Mouse (Mus musculus) lung, adult 2 months (tissue): Measurements from ENCODE around the gene Dera. TPM values are rescaled to one million over a fixed set of nuclear protein-coding genes. Genes with fewer than 3 reads are reported as not detected.

Source experiments
- DNase-seq: peaks from one replicate; pipeline ENCODE4 v3.0.0; 2022
- H3K4me1 ChIP-seq: fragments of 200-500 bp; 2 replicates; pipeline ENCODE4 v1.6.1; 2011; ENCODE audit warnings: low read length; ENCODE audit not compliant: control insufficient read depth, insufficient read depth
- H3K4me3 ChIP-seq: fragments of 200-500 bp; replicated peaks from 2 replicates; pipeline ENCODE3; 2011; ENCODE audit warnings: low read depth, mild to moderate bottlenecking, control low read depth, low read length; ENCODE audit errors: extremely low read depth
- CTCF ChIP-seq: fragments of 200-500 bp; IDR thresholded peaks from 2 replicates; pipeline ENCODE4 v1.5.1; 2011; ENCODE audit warnings: mild to moderate bottlenecking, low read length, control low read depth; ENCODE audit not compliant: insufficient read depth
- POLR2A ChIP-seq: fragments of 200-500 bp; IDR thresholded peaks from 2 replicates; pipeline ENCODE4 v1.6.1; 2011; ENCODE audit warnings: low read depth, mild to moderate bottlenecking, control low read depth, low read length, borderline replicate concordance; ENCODE audit errors: extremely low read depth
- WGBS: fragments of 180-500 bp; shearing (Covaris S2); methylation state at CpG from one replicate; pipeline ENCODE4 v1.1.7; 2018; 5-methylcytosine and 5-hydroxymethylcytosine counted together
- polyA plus RNA-seq: library from polyadenylated mRNA; depleted of rRNA; stranded (reverse); fragments of >200 nt; gene quantifications from 2 replicates; pipeline ENCODE4 v1.2.3, GENCODE M21; 2012

Dera gene
- polyA plus RNA-seq, 1 experiment = 6.9 TPM

- no peak overlapping the region for H3K4me3 ChIP-seq
- no peak for TF ChIP-seq POLR2A
- no peak for TF ChIP-seq CTCF
- no peaks in the 10 kb centered on the region for H3K4me1 ChIP-seq
- WGBS = 78% methylated on average over 5 of the region's 5 CpGs
- no peak for DNase-seq
Measured at GRCm38 (mm10) chr6:137822550-137822949, 68.2 kb downstream of the Dera start.

- TF ChIP-seq CTCF (no peak), POLR2A (no peak)
- no peak for DNase-seq
- 91% methylated on average over 7 of the region's 7 CpGs for WGBS
- no peak overlapping the region for H3K4me3 ChIP-seq
- no peaks in the 10 kb centered on the region for H3K4me1 ChIP-seq
Measured at GRCm38 (mm10) chr6:137824046-137825021, 70.0 kb downstream of the Dera start.

GRCm38 (mm10) chr6:137825022-137825613, 70.8 kb downstream of the Dera start:
- no peak overlapping the region for H3K4me3 ChIP-seq
- TF ChIP-seq POLR2A (no peak), CTCF (no peak)
- WGBS = 75% methylated on average over 5 of the region's 5 CpGs
- DNase-seq = no peak
- H3K4me1 ChIP-seq = no peaks in the 10 kb centered on the region

- H3K4me1 ChIP-seq = no peaks in the 10 kb centered on the region
- H3K4me3 ChIP-seq = no peak overlapping the region
- TF ChIP-seq POLR2A = no peak
- no peak for TF ChIP-seq CTCF
- no peak for DNase-seq
- 87% methylated on average over 12 of the region's 12 CpGs for WGBS
Measured at GRCm38 (mm10) chr6:137829056-137829776, 74.9 kb downstream of the Dera start.

- 89% methylated on average over 13 of the region's 13 CpGs for WGBS
- TF ChIP-seq CTCF (no peak), POLR2A (no peak)
- Histone ChIP-seq H3K4me3 (no peak overlapping the region), H3K4me1 (no peaks in the 10 kb centered on the region)
- DNase-seq = no peak
Measured at GRCm38 (mm10) chr6:137836799-137837198, 82.5 kb downstream of the Dera start.

GRCm38 (mm10) chr6:137843337-137843736, 89.0 kb downstream of the Dera start:
- 75% methylated on average over 3 of the region's 3 CpGs for WGBS
- TF ChIP-seq POLR2A = no peak
- TF ChIP-seq CTCF = no peak
- no peaks in the 10 kb centered on the region; the same call in 1 of the 2 replicates for H3K4me1 ChIP-seq
- H3K4me3 ChIP-seq = no peak overlapping the region
- DNase-seq = no peak

GRCm38 (mm10) chr6:137857198-137858194, 103.2 kb downstream of the Dera start:
- DNase-seq = no peak
- TF ChIP-seq POLR2A = no peak
- no peak for TF ChIP-seq CTCF
- Histone ChIP-seq H3K4me3 (no peak overlapping the region), H3K4me1 (no peaks in the 10 kb centered on the region)
- WGBS = 90% methylated on average over 10 of the region's 10 CpGs

- Histone ChIP-seq H3K4me3 (no peak overlapping the region), H3K4me1 (no peaks in the 10 kb centered on the region)
- WGBS = 88% methylated on average over 7 of the region's 7 CpGs
- TF ChIP-seq CTCF = no peak
- no peak for TF ChIP-seq POLR2A
- DNase-seq = no peak
Measured at GRCm38 (mm10) chr6:137869903-137870580, 115.7 kb downstream of the Dera start.
